Mouse (Mus musculus) CD4-positive naive resting alpha-beta T cell, adult 57 days (primary cell): ENCODE results near the gene Atcay. TPM values are rescaled to one million over a fixed set of nuclear protein-coding genes. Genes with fewer than 3 reads are reported as not detected.

Experiments used
- total RNA-seq: library from RNA; stranded (reverse); gene quantifications from one replicate; pipeline ENCODE4 v1.2.4, GENCODE M21; 2023

The Atcay gene
- total RNA-seq: 0.50 TPM

GRCm38 (mm10) chr10:81230438-81231332 lies at the start of gene Atcay:
TSS of gene Atcay (minus strand) at chr10:81230833.

DNA sequence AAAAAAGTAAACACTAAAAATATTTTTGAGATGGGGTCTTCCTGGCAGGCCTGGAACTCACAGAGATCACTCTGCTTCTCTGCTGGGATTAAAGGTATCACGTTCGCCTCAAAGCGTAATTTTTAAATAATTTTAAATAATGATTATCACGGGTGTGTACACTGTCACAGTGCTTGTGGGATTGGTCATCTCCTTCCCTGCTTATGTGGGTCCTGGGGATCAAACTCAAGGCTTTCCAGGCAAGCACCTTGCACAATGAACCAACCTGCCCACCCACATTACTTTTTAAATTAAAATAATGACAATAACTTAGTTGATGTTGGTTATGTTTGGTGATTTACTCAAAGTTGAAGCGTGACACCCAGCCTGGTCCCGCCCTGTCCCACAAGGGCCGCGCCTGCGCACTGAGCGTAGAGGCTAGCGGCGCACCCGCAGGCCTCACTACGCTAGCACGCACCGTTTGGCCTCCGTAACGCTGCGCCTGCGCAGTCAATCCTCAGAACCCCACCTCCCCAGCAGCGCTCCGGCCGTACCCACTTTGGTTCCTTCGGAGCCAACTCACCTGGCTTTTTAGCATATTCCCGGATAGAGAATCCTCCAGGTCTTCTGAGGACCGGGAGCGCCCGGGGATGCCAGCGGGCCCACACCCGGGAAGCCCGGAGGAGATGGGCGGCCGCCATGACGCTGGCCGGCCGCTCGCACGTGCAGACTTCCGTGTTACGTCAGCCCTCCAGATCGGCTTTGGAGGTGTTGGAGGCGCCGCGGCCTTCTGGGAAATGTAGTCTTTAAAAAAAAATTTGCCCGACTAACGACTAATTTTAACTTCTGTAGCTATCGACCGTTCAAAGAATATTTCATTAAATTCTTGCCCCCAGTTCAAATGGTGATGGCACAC lies 35.8 kb upstream of the Atcay start, which contains the start of the genes Mrpl54 and Apba3:
Gene Mrpl54 (minus strand): TSS at position 724 of the 895 bp plus-strand sequence.
Gene Apba3 (plus strand): TSS at position 750 of the 895 bp plus-strand sequence.

GRCm38 (mm10) chr10:81252424-81253419 lies 22.1 kb upstream of the Atcay start, which contains the start of gene Matk:
TSS of gene Matk (plus strand) at chr10:81252935.

DNA sequence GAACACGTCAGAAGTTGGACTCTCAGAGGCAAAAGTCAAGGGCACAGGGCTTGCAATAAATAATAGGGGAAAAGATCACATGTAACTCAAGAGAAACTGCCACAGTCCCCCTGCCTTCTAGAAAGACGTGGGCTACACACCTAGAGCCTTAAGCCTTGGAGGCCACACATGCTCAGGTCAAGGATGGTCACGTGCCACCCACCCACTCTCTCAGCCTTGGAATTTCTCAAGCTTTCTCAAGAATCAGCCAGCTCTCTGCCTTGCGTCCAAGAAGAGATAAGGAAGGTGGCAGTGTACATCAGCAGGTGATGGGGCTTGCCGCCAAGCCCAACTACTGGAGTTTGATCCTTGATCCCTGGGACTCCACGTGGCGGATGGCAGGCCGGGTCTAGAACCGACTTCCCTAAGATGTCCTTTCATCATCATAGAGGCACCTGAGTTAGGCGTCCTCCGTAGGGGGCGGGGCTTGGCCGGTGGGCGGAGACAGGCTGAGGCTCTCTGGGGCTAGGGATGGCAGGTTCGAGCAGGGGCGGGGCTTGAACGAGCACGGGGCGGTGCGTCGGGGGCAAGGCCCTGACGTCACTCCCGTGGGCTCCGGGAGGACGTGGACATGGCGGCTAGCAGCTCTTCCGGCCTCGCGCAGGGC lies 2.1 kb upstream of the Atcay start, which contains the start of gene Zfr2:
Gene Zfr2 (plus strand): TSS at position 576 of the 646 bp plus-strand sequence.

DNA sequence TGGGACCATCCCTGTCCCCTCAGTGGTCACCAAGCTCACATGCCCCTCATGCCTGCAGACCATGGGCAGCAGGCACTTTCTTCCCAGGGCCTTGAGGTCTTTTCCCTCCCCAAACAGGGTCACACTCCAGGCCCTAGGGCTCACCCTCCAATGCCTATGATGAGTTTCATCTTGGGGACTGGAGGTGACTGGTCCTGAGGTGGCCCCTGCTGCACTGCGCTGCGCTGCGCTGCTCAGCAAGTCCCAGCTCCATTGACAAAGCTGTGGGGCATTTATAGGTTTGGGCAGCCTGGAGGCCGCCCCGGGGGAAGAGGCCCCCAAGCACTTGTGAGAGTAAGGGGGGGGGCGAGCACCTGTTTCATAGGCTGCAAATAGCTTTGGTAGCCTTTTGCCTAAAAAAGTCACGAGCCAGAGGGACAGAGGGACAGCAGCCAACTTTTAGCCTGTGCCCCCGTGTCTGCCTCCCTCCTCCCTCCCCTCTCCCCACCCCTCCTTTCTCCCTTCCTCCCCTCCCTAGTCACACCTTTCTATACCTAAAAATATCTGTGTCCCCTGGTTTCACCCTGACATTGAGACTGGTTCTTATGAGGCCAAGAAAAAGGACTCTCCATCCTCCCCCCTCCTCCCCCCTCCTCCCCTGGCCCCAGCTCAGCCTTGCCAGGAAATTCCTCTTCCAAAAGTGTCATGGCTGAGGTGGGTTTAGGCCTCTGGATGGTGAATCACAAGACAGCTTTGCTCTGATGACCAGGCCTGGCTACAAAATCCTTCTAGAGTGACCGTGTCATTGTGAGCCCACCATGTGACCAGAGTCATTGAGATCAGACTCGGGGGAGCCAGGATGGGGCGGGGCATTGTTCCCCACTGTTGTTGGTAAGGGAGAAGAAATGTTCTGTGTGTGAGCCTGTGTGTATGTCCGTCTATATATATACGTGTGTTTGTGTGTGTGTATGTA lies 28.6 kb downstream of the Atcay start, which contains the start of gene Nmrk2:
Gene Nmrk2 (minus strand): TSS at position 245 of the 952 bp plus-strand sequence.

GRCm38 (mm10) chr10:81183805-81184204 lies 46.8 kb downstream of the Atcay start, which contains the start of gene 4930442H23Rik:
TSS of gene 4930442H23Rik (minus strand) at chr10:81183849.

DNA sequence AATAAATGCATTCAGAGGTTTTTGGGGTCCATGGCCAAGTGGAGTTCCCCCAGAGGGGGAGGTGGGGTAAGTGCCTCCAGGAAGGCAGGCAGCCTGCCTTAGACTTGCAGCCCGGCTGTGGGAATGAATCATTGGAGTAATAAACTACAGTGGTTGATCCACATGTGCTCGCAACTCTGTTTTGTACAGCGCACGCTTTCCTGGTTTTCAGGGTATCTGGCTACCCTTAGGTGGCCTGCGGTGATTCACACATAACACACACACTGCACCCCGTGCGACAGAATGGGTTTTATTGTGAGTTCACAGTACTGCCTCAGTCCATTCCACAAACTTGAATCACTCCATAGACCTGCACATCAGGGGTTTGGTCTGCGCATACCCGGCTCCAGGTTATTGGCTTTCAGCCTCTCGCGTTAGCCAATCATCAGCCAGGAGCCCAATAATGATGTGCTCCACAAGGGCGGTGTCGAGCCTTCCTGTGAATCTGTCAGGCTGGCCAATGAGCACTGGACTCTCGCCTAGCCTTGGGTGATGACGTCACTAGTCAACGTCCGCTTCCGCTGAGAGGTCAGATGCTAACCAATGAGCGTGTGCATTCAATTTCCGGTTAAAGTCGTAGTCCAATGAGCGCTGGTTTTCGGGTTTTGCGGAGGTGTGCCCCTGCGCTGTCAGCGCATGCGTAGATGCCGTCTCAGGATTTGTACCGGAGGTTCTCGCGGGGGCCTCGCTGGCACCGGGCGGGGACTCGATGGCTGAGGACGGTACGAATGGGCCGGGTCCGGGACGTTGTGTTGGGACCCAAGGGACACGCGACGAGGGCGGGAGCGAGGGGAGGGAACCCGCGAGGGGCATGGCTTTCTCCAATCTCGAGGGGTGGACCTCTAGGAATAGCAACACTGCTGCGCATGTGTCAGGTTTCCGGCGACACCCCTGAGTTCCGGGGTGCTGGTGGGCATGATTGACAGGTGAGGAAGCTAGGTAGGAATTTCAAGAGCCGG lies 48.0 kb downstream of the Atcay start, which contains the start of gene Dapk3:
Gene Dapk3 (plus strand): TSS at position 670 of the 998 bp plus-strand sequence.

GRCm38 (mm10) chr10:81176466-81177271 lies 54.0 kb downstream of the Atcay start, which contains the start of gene Eef2:
TSS of gene Eef2 (plus strand) at chr10:81176631.

GRCm38 (mm10) chr10:81167200-81168086 lies 63.2 kb downstream of the Atcay start, which contains the start of gene Pias4:
TSS of gene Pias4 (minus strand) at chr10:81167923.

Other genes starting within 250 kb of the Atcay start
- gene Gng7, start 215.9 kb downstream of the Atcay start, total RNA-seq: not detected
- not detected for gene Diras1, start 205.2 kb downstream of the Atcay start, total RNA-seq
- gene Slc39a3, start 193.4 kb downstream of the Atcay start, total RNA-seq: 17.1 TPM
- 55.5 TPM for gene Sgta, start 170.7 kb downstream of the Atcay start, total RNA-seq
- gene Thop1, start 160.8 kb downstream of the Atcay start, total RNA-seq: 13.4 TPM
- not detected for gene Creb3l3, start 132.0 kb downstream of the Atcay start, total RNA-seq
- 128 TPM for gene Map2k2, start 124.9 kb downstream of the Atcay start, total RNA-seq
- gene Zbtb7a, start 95.6 kb downstream of the Atcay start, total RNA-seq: 58.9 TPM
- 34.9 TPM for gene Pias4, start 62.9 kb downstream of the Atcay start, total RNA-seq
- 2,367 TPM for gene Eef2, start 54.2 kb downstream of the Atcay start, total RNA-seq
- 62.3 TPM for gene Dapk3, start 47.8 kb downstream of the Atcay start, total RNA-seq
- not detected for gene 4930442H23Rik, start 47.0 kb downstream of the Atcay start, total RNA-seq
- not detected for gene Nmrk2, start 28.8 kb downstream of the Atcay start, total RNA-seq
- gene Zfr2, start 2.3 kb upstream of the Atcay start, total RNA-seq: 4.9 TPM
- gene Matk, start 22.1 kb upstream of the Atcay start, total RNA-seq: 15.3 TPM
- gene Mrpl54, start 36.1 kb upstream of the Atcay start, total RNA-seq: 104 TPM
- gene Apba3, start 36.1 kb upstream of the Atcay start, total RNA-seq: 45.7 TPM
- gene Tjp3, start 60.7 kb upstream of the Atcay start, total RNA-seq: 4.3 TPM
- gene Pip5k1c, start 62.1 kb upstream of the Atcay start, total RNA-seq: 128 TPM
- gene Cactin, start 90.3 kb upstream of the Atcay start, total RNA-seq: 47.9 TPM
- gene Tbxa2r, start 97.9 kb upstream of the Atcay start, total RNA-seq: 26.1 TPM
- gene Gipc3, start 112.4 kb upstream of the Atcay start, total RNA-seq: not detected
- gene Hmg20b, start 119.6 kb upstream of the Atcay start, total RNA-seq: 55.4 TPM
- 5.4 TPM for gene Mfsd12, start 126.7 kb upstream of the Atcay start, total RNA-seq
- gene 4930404N11Rik, start 135.0 kb upstream of the Atcay start, total RNA-seq: 7.5 TPM
- 27.2 TPM for gene Fzr1, start 147.7 kb upstream of the Atcay start, total RNA-seq
- gene Dohh, start 153.6 kb upstream of the Atcay start, total RNA-seq: 32.6 TPM
- 4.7 TPM for gene Gm48551, start 153.6 kb upstream of the Atcay start, total RNA-seq
- 9.7 TPM for gene Gm48552, start 158.2 kb upstream of the Atcay start, total RNA-seq
- gene Smim24, start 162.2 kb upstream of the Atcay start, total RNA-seq: 2.2 TPM
- 20.3 TPM for gene Nfic, start 224.8 kb upstream of the Atcay start, total RNA-seq